Mouse (Mus musculus) thymus, adult 18-20 months (tissue): ENCODE data around the gene Gm10972.
"Not testable (repeated sequence)": the region's sequence is repeated elsewhere in the genome, so short reads cannot be mapped to it uniquely, and the experiment has no call there.

ENCODE experiments used
- DNase-seq, 2 experiments: peaks; one replicate each; pipeline ENCODE4 v3.0.0; 2022; ENCODE audit warnings: mixed read lengths in 2 of 2

Gene Gm10972

DNA sequence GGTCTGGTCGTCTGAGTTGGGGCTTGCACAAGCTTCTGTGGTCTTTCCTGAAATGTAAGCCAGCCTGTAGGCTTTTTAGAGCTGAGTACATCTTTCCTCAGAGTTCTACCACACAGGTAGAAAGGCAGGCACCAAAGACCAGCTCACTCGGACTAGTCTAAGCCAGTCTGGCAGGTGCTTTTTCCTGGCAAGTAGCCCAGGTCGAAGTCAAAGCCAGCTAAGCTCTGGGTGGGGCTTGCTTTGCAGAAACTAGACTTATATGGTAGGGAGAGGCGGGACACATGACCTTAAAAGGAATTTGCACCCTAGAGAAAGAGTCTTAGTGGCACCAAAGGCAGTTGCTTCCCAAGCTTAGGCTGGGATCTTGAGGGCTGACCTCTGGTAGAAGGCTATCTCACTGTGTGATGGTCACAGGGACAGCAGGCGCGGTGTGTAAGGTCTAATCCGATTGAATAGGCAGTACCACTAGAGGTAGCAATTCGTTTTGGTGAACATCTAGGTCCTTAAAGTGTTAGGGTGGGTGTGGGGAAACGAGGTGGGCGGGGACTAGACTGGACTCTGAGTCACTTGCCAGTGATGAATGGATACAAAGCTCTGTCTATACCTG, 16.3 kb downstream of the Gm10972 start:
- DNase-seq, result not testable (repeated sequence)

DNA sequence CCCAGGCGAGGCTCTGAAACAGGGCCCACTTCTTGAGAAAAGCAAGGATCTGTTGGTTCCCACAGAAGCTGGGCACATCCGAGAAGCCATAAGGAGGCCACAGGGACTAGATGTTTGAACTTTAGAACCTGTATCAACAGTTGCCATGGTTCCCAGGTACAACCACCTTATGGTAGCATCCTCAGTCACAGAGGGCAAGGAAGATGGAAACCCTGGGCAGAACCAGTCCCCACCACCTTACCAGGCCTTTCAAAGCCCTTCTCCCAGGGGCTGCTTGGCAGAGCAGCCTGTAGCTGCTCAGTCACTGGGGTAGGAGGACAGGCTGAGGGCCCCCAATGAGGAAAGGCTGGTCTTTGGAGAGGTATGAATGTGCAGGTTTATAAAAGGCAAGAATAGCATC, 17.9 kb downstream of the Gm10972 start:
- not testable (repeated sequence) for DNase-seq

DNA sequence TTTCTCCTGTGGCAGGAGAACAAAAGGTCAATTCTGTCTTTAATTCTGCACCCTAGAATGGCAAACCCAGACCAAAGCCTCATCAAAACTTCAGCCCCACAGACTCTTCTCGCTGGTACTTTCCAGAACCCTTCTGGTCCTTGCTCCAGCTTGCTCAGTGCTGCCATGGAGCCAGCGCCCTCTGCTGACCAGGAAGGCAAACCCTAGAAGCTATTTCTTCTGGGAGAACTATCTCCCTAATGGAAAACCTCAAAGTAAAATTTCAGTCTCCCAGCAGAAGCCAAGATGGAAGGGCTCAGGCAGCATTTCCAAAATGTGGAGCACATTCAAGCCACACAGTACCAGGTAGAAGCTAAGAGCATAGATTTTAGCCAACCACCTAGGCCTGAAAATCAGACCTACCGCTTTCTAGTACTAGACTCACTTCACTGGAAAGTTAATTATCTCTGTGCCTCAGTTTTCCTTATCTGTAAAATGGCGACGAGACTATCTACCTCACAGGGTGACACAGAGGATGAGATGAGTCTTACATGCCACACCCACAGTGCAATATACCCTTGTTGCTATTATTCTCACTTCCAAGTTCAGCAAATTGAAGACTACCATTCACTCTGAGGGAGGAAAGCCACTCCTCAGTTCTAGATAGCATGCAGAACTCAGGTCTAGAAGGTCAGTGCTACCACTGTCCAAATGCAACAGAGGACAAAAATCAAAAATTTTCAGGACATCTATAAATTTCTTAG, 22.3 kb downstream of the Gm10972 start:
- DNase-seq, result not testable (repeated sequence)

DNA sequence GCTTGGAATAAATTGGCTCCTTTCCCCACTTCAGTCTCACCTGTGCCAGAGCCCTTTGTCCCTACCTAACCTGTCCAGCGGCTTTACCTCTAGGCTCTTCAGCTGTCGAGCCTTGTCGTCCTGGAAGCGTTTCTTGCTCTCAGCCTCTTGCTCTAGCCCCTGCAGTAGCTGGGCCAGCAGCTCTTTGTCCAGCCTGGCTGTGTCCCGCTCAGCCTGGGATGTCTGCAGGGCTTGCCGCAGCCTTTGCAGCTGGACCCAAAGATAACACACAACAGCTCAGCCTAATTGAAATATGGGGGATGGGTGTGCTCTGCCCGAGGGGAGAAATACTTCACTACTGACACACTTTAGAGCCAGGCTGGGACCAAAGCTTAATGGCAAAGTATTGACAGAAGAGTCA, 23.0 kb downstream of the Gm10972 start:
- DNase-seq, result not testable (repeated sequence)

DNA sequence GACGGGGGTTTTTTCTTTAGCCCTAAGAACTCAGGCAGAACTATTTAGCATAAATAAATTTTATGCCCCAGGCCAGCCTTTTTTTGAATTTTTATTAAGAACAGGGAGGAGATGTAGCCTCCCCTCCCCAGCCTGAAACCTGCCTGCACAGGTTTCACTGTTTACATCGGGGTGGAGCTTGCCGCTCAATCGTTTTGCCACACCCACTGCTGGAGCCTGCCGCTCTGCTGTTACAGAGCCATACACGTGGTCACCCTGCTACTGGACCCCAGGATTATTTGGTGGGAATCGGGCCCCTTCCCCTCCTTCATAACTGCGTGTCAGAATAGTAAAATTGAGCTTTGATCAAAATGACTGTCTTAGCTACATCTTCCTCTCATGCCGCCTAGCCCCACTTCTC, 32.2 kb downstream of the Gm10972 start:
- DNase-seq, result not testable (repeated sequence)

GRCm38 (mm10) chr3:94679351-94679841, 36.5 kb downstream of the Gm10972 start:
- DNase-seq, result no peak

- DNase-seq, result not testable (repeated sequence)
Measured at GRCm38 (mm10) chr3:94680032-94680431, 37.1 kb downstream of the Gm10972 start.

DNA sequence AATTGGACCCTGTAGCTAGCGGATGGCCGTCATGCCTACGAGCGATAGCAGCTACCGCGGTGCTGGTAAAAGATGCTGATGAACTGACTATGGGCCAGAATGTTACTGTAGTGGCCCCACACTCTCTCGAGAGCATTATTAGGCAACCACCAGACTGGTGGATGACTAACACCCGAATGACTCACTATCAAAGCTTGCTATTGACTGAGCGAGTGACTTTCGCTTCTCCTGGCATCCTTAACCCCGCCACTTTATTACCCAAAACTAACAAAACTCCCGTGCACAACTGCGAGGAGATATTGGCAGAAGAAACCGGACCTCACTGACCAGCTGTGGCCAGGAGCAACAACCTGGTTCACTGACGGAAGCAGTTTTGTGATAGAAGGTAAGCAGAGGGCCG, 37.9 kb downstream of the Gm10972 start:
- DNase-seq, result no peak

DNA sequence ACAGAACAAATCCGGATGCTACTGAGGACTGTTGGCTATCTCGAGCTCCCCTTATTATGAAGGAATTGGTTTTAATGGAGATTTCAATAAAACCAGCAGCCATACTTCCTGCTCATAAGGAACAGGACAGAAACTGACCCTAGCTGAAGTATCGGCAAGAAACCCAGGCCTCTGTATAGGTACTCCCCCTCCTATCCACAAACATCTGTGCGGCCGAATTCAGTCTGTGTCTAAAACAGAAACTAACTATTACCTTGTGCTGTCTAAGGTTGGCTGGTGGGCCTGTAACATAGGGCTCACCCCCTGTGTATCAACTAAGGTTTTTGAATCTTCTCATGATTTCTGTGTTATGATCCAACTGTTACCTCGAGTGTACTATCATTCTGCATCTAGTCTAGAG, 40.7 kb downstream of the Gm10972 start:
- DNase-seq, result no peak

DNA sequence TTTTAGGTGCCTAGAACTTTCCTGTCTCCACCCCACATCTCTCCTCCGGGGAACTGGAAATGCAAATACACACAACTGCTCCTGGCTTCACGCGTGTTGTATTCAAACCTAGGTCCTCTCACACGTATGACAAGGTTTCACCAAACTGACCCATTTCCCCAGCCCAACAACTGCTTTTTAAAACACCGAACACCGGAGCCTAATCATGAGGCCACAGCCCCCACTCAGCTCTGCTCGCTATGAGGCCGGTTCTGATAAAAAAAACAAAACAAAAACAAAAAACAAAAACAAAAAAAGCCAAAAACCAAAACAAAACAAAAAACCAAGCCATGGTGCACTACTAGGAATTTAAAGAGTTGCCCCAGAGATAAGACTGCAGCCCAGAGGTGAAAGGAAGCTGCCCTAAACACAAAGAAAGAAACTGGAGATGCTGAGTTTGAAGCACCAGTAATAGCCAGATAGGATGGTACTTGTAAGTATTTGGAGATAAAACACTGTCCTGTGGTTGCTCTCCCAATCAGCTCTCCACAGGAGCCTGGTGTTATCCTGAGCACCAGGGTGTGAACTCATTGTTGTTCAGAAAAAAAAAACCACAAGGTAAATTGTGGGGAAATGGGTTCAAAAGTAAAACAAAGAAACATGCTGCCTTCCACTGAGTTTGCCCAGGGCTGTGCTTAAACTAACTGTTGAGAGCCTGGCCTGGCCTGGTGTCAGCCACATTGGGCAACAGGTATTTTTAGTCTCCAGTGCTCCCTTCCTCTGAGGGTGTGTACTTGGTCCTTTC, 43.3 kb downstream of the Gm10972 start:
- not testable (repeated sequence) for DNase-seq

GRCm38 (mm10) chr3:94688698-94689097, 45.8 kb downstream of the Gm10972 start:
- not testable (repeated sequence) for DNase-seq

DNA sequence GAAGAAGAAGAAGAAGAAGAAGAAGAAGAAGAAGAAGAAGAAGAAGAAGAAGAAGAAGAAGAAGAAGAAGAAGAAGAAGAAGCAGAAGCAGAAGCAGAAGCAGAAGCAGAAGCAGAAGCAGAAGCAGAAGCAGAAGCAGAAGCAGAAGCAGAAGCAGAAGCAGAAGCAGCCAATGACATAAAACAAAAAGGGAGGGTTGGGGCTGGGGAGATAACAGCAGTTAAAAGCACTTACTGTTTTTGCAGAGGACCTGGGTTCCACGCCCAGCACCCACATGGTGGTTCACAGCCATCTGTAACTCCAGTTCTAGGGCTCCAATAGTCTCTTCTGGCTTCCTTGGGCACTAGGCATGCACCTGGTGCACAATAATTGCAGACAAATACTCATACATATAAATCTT, 46.3 kb downstream of the Gm10972 start:
- DNase-seq, result not testable (repeated sequence)

GRCm38 (mm10) chr3:94690162-94690561, 47.2 kb downstream of the Gm10972 start:
- not testable (repeated sequence) for DNase-seq

DNA sequence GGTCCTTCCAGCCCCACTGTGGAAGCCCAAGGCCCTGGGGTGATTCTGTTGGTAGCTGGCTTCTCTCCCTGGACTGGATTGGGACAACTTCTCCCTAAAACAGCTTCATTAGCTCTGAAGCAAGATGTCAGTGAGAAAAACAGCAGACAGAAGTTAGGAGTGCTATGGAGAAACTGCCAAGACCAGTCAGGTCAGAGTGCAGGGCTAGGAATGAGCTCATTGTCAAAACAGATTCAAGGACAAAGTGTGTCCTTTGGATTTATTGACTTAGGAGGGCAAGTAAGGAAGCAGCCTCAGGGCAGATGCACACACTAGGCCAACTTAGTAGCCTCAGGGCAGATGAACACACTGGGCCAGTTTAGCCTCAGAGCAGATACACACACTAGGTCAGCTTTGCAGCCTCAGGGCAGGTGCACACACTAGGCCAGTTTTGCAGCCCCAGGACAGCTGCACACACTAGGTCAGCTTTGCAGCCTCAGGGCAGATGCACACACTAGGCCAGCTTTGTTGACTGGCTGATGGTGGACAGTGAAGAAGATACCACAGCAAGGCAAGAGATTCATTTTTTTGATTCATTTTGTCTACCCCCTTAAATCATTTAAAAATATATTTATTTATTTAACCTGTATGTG, 47.8 kb downstream of the Gm10972 start:
- DNase-seq, result no peak

DNA sequence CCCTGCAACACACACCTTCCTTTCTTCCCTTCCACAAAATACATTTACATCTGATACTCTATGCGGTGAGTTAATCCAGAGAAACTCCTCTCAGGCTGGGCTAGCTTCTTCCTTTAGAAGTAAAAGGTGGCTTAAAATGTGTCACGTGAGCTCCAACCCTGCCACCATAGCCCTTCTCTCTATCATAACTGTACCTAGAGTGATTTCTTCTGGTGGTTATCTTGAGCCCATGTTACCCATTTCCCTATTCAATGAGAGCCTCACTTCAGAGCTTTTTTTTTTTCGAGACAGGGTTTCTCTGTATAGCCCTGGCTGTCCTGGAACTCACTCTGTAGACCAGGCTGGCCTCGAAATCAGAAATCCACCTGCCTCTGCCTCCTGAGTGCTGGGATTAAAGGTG, 48.8 kb downstream of the Gm10972 start:
- not testable (repeated sequence) for DNase-seq
